Mouse (Mus musculus): ENCODE measurements around the gene Farsa. TPM values are rescaled to one million over a fixed set of nuclear protein-coding genes. Genes with fewer than 3 reads are reported as not detected.
"Not testable (repeated sequence)": the region's sequence is repeated elsewhere in the genome, so short reads cannot be mapped to it uniquely, and the experiment has no call there.

Farsa gene
- polyA plus RNA-seq, 1 experiment: 51.4 TPM

GRCm38 (mm10) chr8:84873016-84873415 is 16.2 kb downstream of the Farsa start:
- no peak for DNase-seq (ENCODE audit: low spot score)

- DNase-seq (ENCODE audit: low spot score): no peak
Measured at GRCm38 (mm10) chr8:84874339-84874738, 17.6 kb downstream of the Farsa start.

DNA sequence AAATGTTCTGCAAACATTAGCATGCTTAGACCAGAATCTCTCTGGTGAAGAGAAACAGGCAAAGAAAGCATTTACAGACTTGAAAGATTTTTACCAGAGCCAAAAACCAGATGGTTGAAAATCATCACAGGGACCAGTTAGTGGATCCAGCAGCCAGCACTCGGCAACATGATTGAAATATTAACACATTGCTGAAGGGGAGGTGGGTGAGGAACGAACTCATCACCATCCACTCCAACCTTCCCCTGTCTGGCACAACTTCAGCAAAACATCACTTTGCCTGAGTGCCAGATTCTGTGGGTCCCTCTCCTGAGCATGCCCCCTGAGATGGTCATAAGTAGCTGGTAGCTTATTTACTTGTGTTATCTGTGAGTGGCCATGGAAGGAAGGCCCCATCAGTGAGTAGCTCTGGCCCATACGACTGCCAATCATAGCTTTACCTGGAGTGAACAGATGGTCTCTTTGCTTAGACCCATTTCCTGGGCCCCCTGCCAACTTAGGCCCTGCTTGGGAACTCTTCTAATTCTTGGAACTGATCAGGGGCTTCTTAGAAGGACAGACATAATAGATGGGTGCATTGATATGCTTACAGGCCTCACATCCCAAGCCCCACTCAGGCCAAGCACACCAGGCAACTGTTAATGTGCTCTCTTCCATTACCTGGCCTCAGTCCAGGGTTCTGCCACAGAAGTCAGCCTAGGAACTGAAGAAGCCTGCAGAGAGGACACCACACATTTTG is 20.7 kb downstream of the Farsa start:
- DNase-seq (ENCODE audit: low spot score): no peak

DNA sequence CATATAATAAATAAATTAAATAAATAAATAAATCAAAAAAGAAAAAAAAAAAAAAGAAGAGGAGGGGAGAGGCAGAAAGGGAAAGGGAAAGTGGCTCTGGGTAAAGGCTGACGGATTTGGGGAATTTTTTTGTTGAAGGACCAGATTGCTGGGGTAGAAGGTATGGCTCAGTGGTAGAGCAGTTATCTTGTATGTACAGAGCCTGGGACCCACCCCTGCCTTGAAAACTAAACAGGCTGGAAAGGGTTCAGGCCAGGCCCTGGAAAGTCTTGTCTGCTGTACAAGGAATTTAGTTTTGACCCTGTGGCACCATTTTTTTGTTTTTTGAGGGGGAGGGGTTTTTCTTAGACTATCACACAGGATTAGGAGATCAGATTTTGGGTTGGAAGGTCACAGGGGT is 22.1 kb downstream of the Farsa start:
- DNase-seq (ENCODE audit: low spot score): no peak

GRCm38 (mm10) chr8:84884728-84885127 is 27.9 kb downstream of the Farsa start:
- no peak for DNase-seq (ENCODE audit: low spot score)

- DNase-seq (ENCODE audit: low spot score): no peak
Measured at GRCm38 (mm10) chr8:84888280-84888679, 31.5 kb downstream of the Farsa start.

- no peak for DNase-seq (ENCODE audit: low spot score)
Measured at GRCm38 (mm10) chr8:84889141-84889540, 32.4 kb downstream of the Farsa start.

GRCm38 (mm10) chr8:84892993-84893708 is 36.4 kb downstream of the Farsa start:
- no peak for DNase-seq (ENCODE audit: low spot score)

DNA sequence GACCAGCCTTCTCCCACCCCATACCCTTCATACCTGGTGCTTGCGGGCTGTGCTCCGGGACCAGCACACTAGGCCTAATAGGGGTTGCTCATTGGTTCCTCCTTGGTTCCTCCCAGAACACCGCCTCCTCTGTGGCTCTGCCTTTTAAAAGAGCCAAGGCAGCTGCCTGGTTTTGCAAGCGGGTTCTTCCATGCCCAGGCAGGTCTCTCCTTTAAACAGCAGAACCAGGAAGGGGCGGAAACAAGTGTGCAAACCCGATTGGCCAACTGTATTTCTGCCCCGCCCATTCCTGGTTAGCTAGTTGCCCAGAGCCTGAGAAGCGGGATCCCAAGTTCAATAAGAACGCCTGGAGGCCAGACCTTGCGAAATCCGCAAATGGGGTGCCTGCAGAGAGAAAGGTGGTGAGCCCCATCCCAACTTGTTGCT is 36.9 kb downstream of the Farsa start, which contains the start of gene Gcdh:
Gene Gcdh (minus strand): TSS at position 213 of the 426 bp plus-strand sequence.
- DNase-seq (ENCODE audit: low spot score): peak; percentile 56

GRCm38 (mm10) chr8:84895963-84896362 is 39.2 kb downstream of the Farsa start:
- no peak for DNase-seq (ENCODE audit: low spot score)

DNA sequence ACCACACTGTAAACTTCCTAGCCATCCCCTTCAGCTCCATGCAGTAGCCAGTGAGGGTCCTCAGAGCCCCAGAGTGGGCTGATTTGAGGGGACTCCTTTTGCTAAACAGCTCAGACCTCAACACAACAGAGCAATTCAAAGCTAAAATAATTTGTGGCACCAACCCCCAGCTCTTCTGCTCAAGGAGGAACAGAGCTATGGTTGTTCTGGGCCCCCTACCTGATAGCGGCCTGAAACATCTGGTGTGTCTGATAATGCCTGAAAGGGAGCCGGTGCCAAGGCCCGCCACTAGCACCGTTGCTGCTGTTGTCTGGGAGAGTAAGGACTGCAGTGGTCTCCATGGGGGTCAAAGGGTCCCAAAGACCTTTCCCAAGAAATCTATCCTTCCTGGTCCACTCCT is 44.3 kb downstream of the Farsa start:
- DNase-seq (ENCODE audit: low spot score): no peak

DNA sequence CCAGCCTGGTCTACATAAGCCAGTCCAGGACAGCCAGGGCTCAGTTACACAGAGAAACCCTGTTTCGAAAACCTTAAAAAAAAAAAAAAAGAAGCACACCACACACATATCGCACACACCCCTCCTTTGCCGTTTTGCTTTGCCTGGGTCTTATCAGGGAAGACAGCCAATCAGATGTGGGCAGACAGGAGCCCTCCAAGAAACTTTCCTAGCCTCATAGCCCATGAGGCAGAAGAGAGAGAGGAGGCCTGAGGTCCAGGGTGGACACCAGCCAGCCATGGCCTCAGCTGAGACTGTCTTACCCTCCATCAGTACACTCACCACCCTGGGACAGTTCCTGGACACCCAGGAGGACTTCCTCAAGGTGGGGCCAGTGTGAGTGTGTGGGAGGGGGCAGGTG is 45.0 kb downstream of the Farsa start, which contains the start of gene Klf1:
Gene Klf1 (plus strand): TSS at position 177 of the 400 bp plus-strand sequence.
- no peak for DNase-seq (ENCODE audit: low spot score)

DNA sequence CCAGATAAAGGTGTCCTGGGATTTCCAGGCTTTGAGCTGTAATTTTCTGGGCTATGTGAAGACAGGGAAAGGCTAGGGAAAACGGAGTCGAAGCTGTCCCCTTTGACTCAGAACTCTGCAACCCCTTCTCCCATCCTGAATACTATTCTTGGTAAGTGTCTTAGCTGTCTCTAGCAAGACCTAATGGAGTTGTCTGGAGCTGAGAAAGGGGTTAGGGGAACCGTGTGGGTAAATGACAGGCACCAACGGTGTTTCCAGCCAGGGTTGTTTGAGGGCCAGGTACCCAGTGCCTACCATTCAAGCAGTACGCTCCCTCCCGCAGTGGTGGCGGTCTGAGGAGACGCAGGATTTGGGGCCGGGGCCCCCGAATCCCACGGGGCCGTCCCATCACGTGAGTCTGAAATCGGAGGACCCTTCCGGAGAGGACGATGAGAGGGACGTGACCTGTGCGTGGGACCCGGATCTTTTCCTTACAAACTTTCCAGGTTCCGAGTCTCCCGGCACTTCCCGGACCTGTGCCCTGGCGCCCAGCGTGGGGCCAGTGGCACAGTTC is 45.7 kb downstream of the Farsa start:
- DNase-seq (ENCODE audit: low spot score): no peak

DNA sequence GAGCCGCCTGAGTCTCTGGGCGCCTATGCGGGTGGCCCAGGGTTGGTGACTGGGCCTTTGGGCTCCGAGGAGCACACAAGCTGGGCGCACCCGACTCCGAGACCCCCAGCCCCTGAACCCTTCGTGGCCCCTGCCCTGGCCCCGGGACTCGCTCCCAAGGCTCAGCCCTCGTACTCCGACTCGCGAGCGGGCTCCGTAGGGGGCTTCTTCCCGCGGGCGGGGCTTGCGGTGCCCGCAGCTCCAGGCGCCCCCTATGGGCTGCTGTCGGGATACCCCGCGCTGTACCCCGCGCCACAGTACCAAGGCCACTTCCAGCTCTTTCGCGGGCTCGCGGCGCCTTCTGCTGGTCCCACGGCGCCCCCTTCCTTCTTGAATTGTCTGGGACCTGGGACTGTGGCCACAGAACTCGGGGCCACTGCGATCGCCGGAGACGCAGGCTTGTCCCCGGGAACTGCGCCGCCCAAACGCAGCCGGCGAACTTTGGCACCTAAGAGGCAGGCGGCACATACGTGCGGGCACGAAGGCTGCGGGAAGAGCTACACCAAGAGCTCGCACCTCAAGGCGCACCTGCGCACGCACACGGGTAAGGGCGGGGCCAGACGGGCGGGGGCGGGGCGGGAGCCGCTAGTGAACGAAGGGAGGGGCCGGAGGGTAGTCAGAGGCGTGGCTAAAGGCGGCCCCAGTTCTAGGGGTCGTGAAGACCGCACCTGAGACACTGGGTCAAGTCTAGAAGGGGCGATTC is 46.3 kb downstream of the Farsa start:
- DNase-seq (ENCODE audit: low spot score): peak; percentile 92

GRCm38 (mm10) chr8:84904351-84904750 is 47.6 kb downstream of the Farsa start:
- no peak for DNase-seq (ENCODE audit: low spot score)

GRCm38 (mm10) chr8:84907037-84907436 is 50.2 kb downstream of the Farsa start:
- no peak for DNase-seq (ENCODE audit: low spot score)

DNA sequence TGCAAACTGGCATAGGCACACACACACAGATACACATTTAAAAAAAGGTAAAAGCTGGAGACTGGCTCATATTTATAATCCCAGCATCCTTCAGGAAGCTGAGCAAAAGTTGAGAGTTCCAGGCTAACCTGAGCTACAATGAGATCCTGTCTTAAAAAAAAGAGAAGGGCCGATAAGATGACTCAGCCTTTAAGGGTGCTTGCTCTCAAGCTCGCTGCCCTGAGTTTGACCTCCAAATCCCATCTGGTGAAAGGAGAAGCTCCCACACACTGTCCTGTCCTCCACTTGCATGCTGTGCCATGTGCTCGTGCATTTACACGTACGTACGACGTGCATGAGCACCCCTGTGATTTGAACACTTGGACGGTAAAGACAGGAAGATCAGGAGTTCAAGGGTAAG is 50.7 kb downstream of the Farsa start:
- no peak for DNase-seq (ENCODE audit: low spot score)

GRCm38 (mm10) chr8:84907979-84908378 is 51.2 kb downstream of the Farsa start:
- DNase-seq (ENCODE audit: low spot score): not testable (repeated sequence)

DNA sequence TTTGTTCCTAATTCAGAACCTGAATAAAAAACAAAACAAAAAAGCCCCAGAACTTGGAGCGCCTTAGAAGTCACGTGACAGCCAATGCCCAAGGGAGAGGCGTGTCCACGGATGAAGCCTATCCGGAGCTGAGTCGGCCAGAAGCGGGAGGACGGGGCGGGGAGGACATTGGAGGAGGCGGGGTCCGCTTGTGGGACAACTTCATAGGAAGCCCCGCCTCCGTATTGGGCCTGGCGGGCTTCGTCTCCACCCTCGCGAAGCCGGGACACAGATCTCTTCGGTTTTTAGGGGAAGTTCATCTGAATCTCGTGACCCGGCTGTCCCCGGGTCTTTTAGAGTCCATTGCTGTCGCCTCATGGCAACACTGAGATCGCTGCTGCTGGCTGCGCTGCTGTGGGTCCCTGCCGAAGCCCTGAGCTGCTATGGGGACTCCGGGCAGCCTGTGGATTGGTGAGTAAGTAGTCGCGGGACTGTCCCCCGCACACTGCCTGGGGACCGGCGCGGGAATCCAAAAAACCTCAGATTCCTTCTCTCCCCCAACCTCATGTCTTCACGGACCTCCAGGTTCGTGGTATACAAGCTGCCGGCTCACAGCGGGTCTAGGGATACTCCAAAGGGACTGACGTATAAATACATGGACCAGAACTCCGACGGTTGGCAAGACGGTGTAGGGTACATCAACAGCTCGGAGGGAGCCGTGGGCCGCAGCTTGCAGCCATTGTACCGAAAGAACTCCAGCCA is 51.8 kb downstream of the Farsa start, which contains the start of gene Dnase2a:
Gene Dnase2a (plus strand): TSS at position 140 of the 741 bp plus-strand sequence.
- DNase-seq (ENCODE audit: low spot score): peak; percentile 69

- DNase-seq (ENCODE audit: low spot score): no peak
Measured at GRCm38 (mm10) chr8:84909162-84909767, 52.5 kb downstream of the Farsa start.

GRCm38 (mm10) chr8:84909949-84910348 is 53.2 kb downstream of the Farsa start:
- no peak for DNase-seq (ENCODE audit: low spot score)
